Mouse (Mus musculus) fat pad, adult 2 months (tissue): Measurements from ENCODE around the gene Rc3h2.

Experiments used
- DNase-seq: peaks from one replicate; pipeline ENCODE4 v3.0.0-alpha.2; 2011; ENCODE audit warnings: low read depth, low spot score; ENCODE audit errors: extremely low read depth

Gene Rc3h2

DNA sequence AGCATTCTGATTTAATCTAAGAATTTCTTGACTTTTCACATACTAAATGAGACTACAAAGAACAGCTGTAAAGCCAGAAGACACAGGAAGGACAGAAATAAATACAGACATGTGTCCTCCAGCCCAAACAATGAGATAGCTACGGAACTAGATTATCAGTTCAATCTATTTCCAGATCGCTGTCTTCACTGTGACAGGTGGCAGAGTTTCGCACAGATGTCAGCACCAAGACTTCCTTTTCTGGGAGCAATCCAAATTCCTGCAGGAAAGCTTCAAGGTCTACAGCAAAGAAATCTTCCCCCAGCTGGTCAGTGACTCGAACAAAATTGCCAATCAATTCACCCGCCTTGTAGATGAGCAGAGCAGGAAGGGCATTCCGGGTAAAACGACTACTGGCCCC lies 71.0 kb downstream of the Rc3h2 start:
- no peak for DNase-seq

DNA sequence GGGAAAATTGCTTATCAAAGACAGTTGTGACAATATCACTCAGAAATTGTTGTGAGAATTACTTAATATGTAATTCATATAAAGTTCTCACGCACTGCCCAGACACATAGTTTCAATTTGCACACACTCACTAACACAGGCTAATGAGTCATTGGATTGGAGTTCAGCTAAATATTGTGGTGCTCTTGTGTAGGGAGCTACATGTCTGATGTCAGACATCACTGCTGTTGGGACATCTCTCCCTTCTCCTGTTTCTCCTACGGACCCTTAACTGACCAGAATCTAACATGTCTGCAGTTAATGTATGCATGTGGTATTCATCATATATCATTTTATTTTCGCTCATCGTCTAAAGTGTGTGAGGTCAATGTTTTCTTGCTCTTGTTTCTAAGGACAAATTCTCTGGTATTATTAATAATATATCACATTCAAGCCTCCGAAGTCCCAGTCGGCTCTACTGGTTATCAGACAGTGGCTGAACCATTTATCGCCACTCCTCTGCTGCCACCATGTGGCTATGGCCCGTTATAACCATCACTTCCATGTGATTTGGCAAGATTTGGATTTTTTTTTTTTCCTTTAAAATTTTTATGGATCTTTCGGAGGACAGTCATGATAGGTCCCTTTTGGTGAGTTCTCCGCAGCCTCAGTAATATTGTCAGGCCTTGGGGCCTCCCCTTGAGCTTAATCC lies 84.1 kb downstream of the Rc3h2 start:
- DNase-seq = no peak

DNA sequence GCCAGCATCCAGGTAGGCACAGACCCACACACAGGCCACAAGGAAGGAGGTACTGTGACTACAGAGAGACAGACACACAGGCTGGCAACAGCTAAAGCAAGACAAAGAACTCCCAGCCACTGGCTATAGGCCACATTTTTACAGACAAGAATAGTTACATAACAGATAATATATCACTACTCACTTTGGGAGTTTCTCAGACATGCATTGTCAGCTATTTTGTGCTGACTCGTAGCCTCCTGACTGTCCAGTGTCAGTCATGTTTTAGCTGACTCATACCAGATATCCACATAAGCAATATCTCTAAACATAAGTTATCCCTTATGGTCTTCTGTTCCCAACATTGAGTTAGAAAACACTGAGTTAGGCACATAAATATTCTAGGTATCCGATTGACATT lies 89.4 kb downstream of the Rc3h2 start:
- DNase-seq = no peak

DNA sequence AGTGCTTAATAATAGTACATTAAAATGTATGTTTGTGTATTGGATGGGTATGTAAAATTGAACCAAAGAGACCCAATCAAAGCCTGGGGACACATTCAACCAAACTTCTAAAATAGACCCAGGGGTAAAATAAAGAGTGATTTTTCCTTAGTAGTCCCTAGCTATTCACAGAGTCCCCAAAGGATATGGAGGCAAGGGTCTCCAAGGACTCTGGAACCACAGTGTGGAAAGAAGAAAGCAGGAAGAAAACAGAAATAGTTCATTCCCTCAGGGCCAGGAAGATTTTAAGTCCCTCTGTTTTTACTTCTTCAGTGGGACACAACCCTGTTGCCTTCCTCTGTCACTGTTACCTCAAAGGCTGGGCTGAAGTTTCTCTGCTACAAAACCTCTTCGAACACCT lies 96.5 kb downstream of the Rc3h2 start, which contains the start of gene Olfr368:
TSS of gene Olfr368 (plus strand) at position 301 of the 400 bp plus-strand sequence.
- DNase-seq = no peak
